Mouse (Mus musculus) forebrain, postnatal 0 days (tissue): ENCODE measurements at regions not wholly inside any gene's neighbourhood (a gene's known extent, or its start where the extent isn't known, plus 50 kb on each side); places are given as distances from the start of the nearest gene placed in this dataset.

Experiments used
- ATAC-seq: fragments of 200-750 bp; cut with Nextera tagmentation; 2 replicates; pipeline ENCODE4 v1.8.0; 2017; ENCODE audit warnings: mild to moderate bottlenecking, moderate library complexity
- DNase-seq: peaks from one replicate; pipeline ENCODE4 v3.0.0-alpha.2; 2015
- H3K27ac ChIP-seq: fragments of 300-500 bp; sonication (generic); 2 replicates; pipeline ENCODE4 v1.5.1; 2014; ENCODE audit warnings: low read depth, mild to moderate bottlenecking, antibody characterized with exemption, low read length, moderate library complexity, mixed read lengths
- H3K27me3 ChIP-seq: fragments of 300-500 bp; sonication (generic); 2 replicates; pipeline ENCODE4 v1.6.1; 2014; ENCODE audit warnings: mild to moderate bottlenecking, low read length, mixed read lengths; ENCODE audit not compliant: insufficient read depth
- H3K36me3 ChIP-seq: fragments of 300-500 bp; sonication (generic); 2 replicates; pipeline ENCODE4 v1.6.1; 2014; ENCODE audit warnings: mild to moderate bottlenecking, moderate library complexity; ENCODE audit not compliant: insufficient read depth
- H3K4me1 ChIP-seq: fragments of 300-500 bp; sonication (generic); 2 replicates; pipeline ENCODE4 v1.6.1; 2014; ENCODE audit warnings: antibody characterized with exemption; ENCODE audit not compliant: insufficient read depth
- H3K4me2 ChIP-seq: fragments of 300-500 bp; sonication (generic); 2 replicates; pipeline ENCODE4 v1.6.1; 2014; ENCODE audit warnings: low read depth, mild to moderate bottlenecking, moderate library complexity
- H3K4me3 ChIP-seq: fragments of 300-500 bp; sonication (generic); 2 replicates; pipeline ENCODE4 v1.5.1; 2014; ENCODE audit warnings: low read depth, low read length, mixed read lengths
- H3K9ac ChIP-seq: fragments of 300-500 bp; sonication (generic); 2 replicates; pipeline ENCODE4 v1.6.1; 2014; ENCODE audit warnings: mild to moderate bottlenecking
- H3K9me3 ChIP-seq: fragments of 300-500 bp; sonication (generic); 2 replicates; pipeline ENCODE4 v1.6.1; 2016; ENCODE audit warnings: low read length
- CTCF ChIP-seq: sonication (generic); IDR thresholded peaks from 2 replicates; pipeline ENCODE4 v1.5.1; 2016; ENCODE audit warnings: antibody characterized with exemption, control low read depth, low read depth
- WGBS: fragments of 180-500 bp; shearing (Covaris S2); extraction: QIAGEN DNeasy Blood & Tissue Kit; methylation state at CpG from one replicate; pipeline ENCODE4 v1.1.7; 2014; 5-methylcytosine and 5-hydroxymethylcytosine counted together

GRCm38 (mm10) chr3:50851083-50851637 lies 373.1 kb upstream of the Noct start:
- no peak overlapping the region for H3K9ac ChIP-seq
- no peaks in the 10 kb centered on the region for H3K4me1 ChIP-seq
- H3K4me2 ChIP-seq: no peak overlapping the region
- no peaks in the 10 kb centered on the region for H3K27me3 ChIP-seq
- no peak for TF ChIP-seq CTCF
- H3K36me3 ChIP-seq: no peaks in the 10 kb centered on the region
- ATAC-seq (0 out of 2 replicates have a peak, but pooled peaks have one; percentile 27), DNase-seq (peak; percentile 20)
- no peak overlapping the region for H3K4me3 ChIP-seq
- H3K27ac ChIP-seq: no peak overlapping the region
- 56% methylated on average over 5 of the region's 5 CpGs for WGBS
- no peaks in the 10 kb centered on the region for H3K9me3 ChIP-seq

- Histone ChIP-seq H3K4me3 (no peak overlapping the region), H3K4me2 (no peak overlapping the region), H3K27ac (no peak overlapping the region), H3K36me3 (no peaks in the 10 kb centered on the region), H3K9ac (no peak overlapping the region), H3K27me3 (no peaks in the 10 kb centered on the region), H3K9me3 (no peaks in the 10 kb centered on the region), H3K4me1 (no peaks in the 10 kb centered on the region)
- TF ChIP-seq CTCF: no peak
- ATAC-seq (no peak), DNase-seq (no peak)
- 98% methylated on average over 1 of the region's 1 CpGs for WGBS
Observed at GRCm38 (mm10) chr3:50867105-50867504, 357.1 kb upstream of the Noct start.

GRCm38 (mm10) chr3:50869211-50869610 lies 355.0 kb upstream of the Noct start:
- Histone ChIP-seq H3K4me3 (no peak overlapping the region), H3K4me1 (no peaks in the 10 kb centered on the region), H3K9ac (no peak overlapping the region), H3K9me3 (no peaks in the 10 kb centered on the region), H3K4me2 (no peak overlapping the region), H3K27me3 (no peaks in the 10 kb centered on the region), H3K27ac (no peak overlapping the region), H3K36me3 (no peaks in the 10 kb centered on the region)
- 93% methylated on average over 3 of the region's 3 CpGs for WGBS
- TF ChIP-seq CTCF: no peak
- ATAC-seq (no peak), DNase-seq (no peak)

- Histone ChIP-seq H3K4me3 (no peak overlapping the region), H3K9ac (no peak overlapping the region), H3K4me2 (no peak overlapping the region), H3K36me3 (no peaks in the 10 kb centered on the region), H3K27me3 (no peaks in the 10 kb centered on the region), H3K4me1 (0 out of 2 replicates have a peak, but pooled peaks cover 6% of the 10 kb centered on the region), H3K27ac (no peak overlapping the region), H3K9me3 (no peaks in the 10 kb centered on the region)
- no peak for DNase-seq
- TF ChIP-seq CTCF: no peak
- no peak for ATAC-seq
- 53% methylated on average over 4 of the region's 4 CpGs for WGBS
Observed at GRCm38 (mm10) chr3:50879050-50879449, 345.2 kb upstream of the Noct start.

GRCm38 (mm10) chr3:50879595-50879994 lies 344.7 kb upstream of the Noct start:
- H3K4me1 ChIP-seq: 0 out of 2 replicates have a peak, but pooled peaks cover 6% of the 10 kb centered on the region
- no peaks in the 10 kb centered on the region for H3K27me3 ChIP-seq
- ATAC-seq: no peak
- 92% methylated on average over 8 of the region's 8 CpGs for WGBS
- TF ChIP-seq CTCF: no peak
- no peak overlapping the region for H3K4me2 ChIP-seq
- no peak overlapping the region for H3K9ac ChIP-seq
- no peak for DNase-seq
- no peaks in the 10 kb centered on the region for H3K36me3 ChIP-seq
- H3K9me3 ChIP-seq: no peaks in the 10 kb centered on the region
- H3K4me3 ChIP-seq: no peak overlapping the region
- H3K27ac ChIP-seq: no peak overlapping the region

GRCm38 (mm10) chr3:50881437-50882248 lies 342.6 kb upstream of the Noct start:
- 9% methylated on average over 9 of the region's 9 CpGs for WGBS
- ATAC-seq (peak; percentile 69), DNase-seq (no peak)
- Histone ChIP-seq H3K4me1 (0 out of 2 replicates have a peak, but pooled peaks cover 6% of the 10 kb centered on the region), H3K27ac (peak overlapping the region; percentile 50), H3K4me2 (no peak overlapping the region), H3K9me3 (no peaks in the 10 kb centered on the region), H3K4me3 (no peak overlapping the region), H3K9ac (no peak overlapping the region), H3K27me3 (no peaks in the 10 kb centered on the region), H3K36me3 (no peaks in the 10 kb centered on the region)
- no peak for TF ChIP-seq CTCF

GRCm38 (mm10) chr3:50882249-50882733 lies 342.0 kb upstream of the Noct start:
- no peak overlapping the region for H3K4me2 ChIP-seq
- H3K9ac ChIP-seq: no peak overlapping the region
- no peaks in the 10 kb centered on the region for H3K9me3 ChIP-seq
- peak overlapping the region; percentile 50; the same call in 1 of the 2 replicates for H3K27ac ChIP-seq
- 0 out of 2 replicates have a peak, but pooled peaks cover 6% of the 10 kb centered on the region for H3K4me1 ChIP-seq
- H3K4me3 ChIP-seq: no peak overlapping the region
- no peaks in the 10 kb centered on the region for H3K36me3 ChIP-seq
- TF ChIP-seq CTCF: no peak
- WGBS: 5% methylated on average over 8 of the region's 8 CpGs
- no peaks in the 10 kb centered on the region for H3K27me3 ChIP-seq
- ATAC-seq (peak; percentile 81), DNase-seq (no peak)
